Mouse (Mus musculus) B cell, adult 2 months (primary cell): Measurements from ENCODE around the gene Smok2b.
"Not testable (repeated sequence)": the region's sequence is repeated elsewhere in the genome, so short reads cannot be mapped to it uniquely, and the experiment has no call there.

Experiments
- DNase-seq, 2 experiments: peaks; one replicate each; pipeline ENCODE4 v3.0.0; 2022

The Smok2b gene

GRCm38 (mm10) chr17:13229957-13230356 is at the start of gene Smok2b:
Gene Smok2b, plus strand, starts transcription at chr17:13230257.
- not testable (repeated sequence) for DNase-seq

GRCm38 (mm10) chr17:13180491-13180890 is 49.6 kb upstream of the Smok2b start:
- DNase-seq = not testable (repeated sequence)

- DNase-seq = not testable (repeated sequence)
Measured at GRCm38 (mm10) chr17:13182712-13183111, 47.3 kb upstream of the Smok2b start.

GRCm38 (mm10) chr17:13184514-13184913 is 45.5 kb upstream of the Smok2b start:
- DNase-seq = not testable (repeated sequence)

- DNase-seq = not testable (repeated sequence)
Measured at GRCm38 (mm10) chr17:13186541-13186940, 43.5 kb upstream of the Smok2b start.

GRCm38 (mm10) chr17:13187621-13188020 is 42.4 kb upstream of the Smok2b start:
- DNase-seq = not testable (repeated sequence)

- DNase-seq = not testable (repeated sequence)
Measured at GRCm38 (mm10) chr17:13188846-13189245, 41.2 kb upstream of the Smok2b start.

GRCm38 (mm10) chr17:13190836-13191583 is 39.0 kb upstream of the Smok2b start:
- not testable (repeated sequence) for DNase-seq

GRCm38 (mm10) chr17:13196486-13196885 is 33.6 kb upstream of the Smok2b start:
- DNase-seq = not testable (repeated sequence)

GRCm38 (mm10) chr17:13198812-13199211 is 31.2 kb upstream of the Smok2b start:
- DNase-seq = not testable (repeated sequence)

- not testable (repeated sequence) for DNase-seq
Measured at GRCm38 (mm10) chr17:13199880-13200409, 30.1 kb upstream of the Smok2b start.

- DNase-seq = not testable (repeated sequence)
Measured at GRCm38 (mm10) chr17:13201551-13201950, 28.5 kb upstream of the Smok2b start.

GRCm38 (mm10) chr17:13202453-13203107 is 27.5 kb upstream of the Smok2b start:
- DNase-seq = not testable (repeated sequence)

- DNase-seq = not testable (repeated sequence)
Measured at GRCm38 (mm10) chr17:13205247-13205646, 24.8 kb upstream of the Smok2b start.

GRCm38 (mm10) chr17:13206491-13206890 is 23.6 kb upstream of the Smok2b start:
- no peak for DNase-seq

- DNase-seq = not testable (repeated sequence)
Measured at GRCm38 (mm10) chr17:13208460-13208859, 21.6 kb upstream of the Smok2b start.

GRCm38 (mm10) chr17:13212136-13212850 is 17.8 kb upstream of the Smok2b start:
- no peak for DNase-seq

- no peak for DNase-seq
Measured at GRCm38 (mm10) chr17:13214169-13214568, 15.9 kb upstream of the Smok2b start.

GRCm38 (mm10) chr17:13215595-13215994 is 14.5 kb upstream of the Smok2b start:
- no peak for DNase-seq

GRCm38 (mm10) chr17:13220888-13221287 is 9.2 kb upstream of the Smok2b start, which contains the start of gene Smok2a:
Gene Smok2a, plus strand, starts transcription at chr17:13221188.
- no peak for DNase-seq

GRCm38 (mm10) chr17:13221921-13222320 is 8.1 kb upstream of the Smok2b start:
- not testable (repeated sequence) for DNase-seq

GRCm38 (mm10) chr17:13239461-13239860 is 9.4 kb downstream of the Smok2b start:
- DNase-seq = not testable (repeated sequence)
